Mouse (Mus musculus) C2C12 (cell line): ENCODE measurements at regions not wholly inside any gene's neighbourhood (a gene's known extent, or its start where the extent isn't known, plus 50 kb on each side); places are given as distances from the start of the nearest gene placed in this dataset.

Source experiments
- CEBPB ChIP-seq: IDR thresholded peaks from one replicate; pipeline ENCODE4 v1.6.1; 2011; ENCODE audit warnings: low read depth, mild to moderate bottlenecking, control low read depth, moderate library complexity
- CTCF ChIP-seq: IDR thresholded peaks from one replicate; pipeline ENCODE4 v1.5.1; 2011; ENCODE audit not compliant: control insufficient read depth, insufficient read depth, insufficient read length
- MYOD1 ChIP-seq: IDR thresholded peaks from one replicate; pipeline ENCODE4 v1.6.1; 2011; ENCODE audit warnings: low read depth; ENCODE audit not compliant: control insufficient read depth, insufficient read length
- USF1 ChIP-seq: IDR thresholded peaks from one replicate; pipeline ENCODE4 v1.6.1; 2011; ENCODE audit warnings: low read depth, mild to moderate bottlenecking, control low read depth, moderate library complexity

DNA sequence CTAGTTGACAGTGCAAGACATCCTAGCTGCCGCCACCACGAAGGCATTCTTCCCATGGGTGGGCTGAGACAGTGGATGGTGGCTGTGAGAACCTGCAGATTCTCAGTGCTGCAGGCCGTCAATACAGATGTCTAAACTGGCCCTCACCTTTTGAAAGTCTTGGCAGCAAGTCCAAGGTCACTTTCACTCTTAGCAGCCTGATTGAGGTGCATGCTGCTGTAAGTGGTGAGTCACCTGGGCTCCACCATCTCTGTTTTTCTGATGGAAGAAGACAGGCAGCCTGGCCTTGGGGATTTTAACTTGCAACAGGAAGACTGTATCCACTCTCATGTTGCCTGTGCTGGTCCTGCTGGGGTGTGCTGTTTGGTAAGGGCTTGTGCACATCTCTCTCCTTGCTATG lies 129.3 kb downstream of the Zfp706 start:
- TF ChIP-seq CTCF, result no peak
- TF ChIP-seq USF1, result no peak
- TF ChIP-seq MYOD1, result no peak
- no peak for TF ChIP-seq CEBPB
